ENCODE assay signal across 17 mouse cellular contexts in genomic region chr13:103219999-103220398, GRCm38 (mm10).
DNase-seq lines count a peak whose midpoint lies in the region; ATAC-seq lines count a peak whose summit lies in the region.
"Had no signal": no experiment of that assay in that cellular context is flagged by ENCODE, and none has a peak within 500 bp of the region (broad histone marks: within the 10 kb centered on the region; RNA-seq: fewer than 3 reads in every experiment).

No protein-coding gene starts in this region.

- 0 out of 2 replicates have a peak, but pooled peaks have one; percentile 18 for ATAC-seq in heart, embryonic 15.5 days (replicated peaks; ENCODE audit: insufficient number of reproducible peaks, insufficient read depth, low FRiP score, low read depth)
- ATAC-seq: forebrain, embryonic 16.5 days; inflammation-experienced regulatory T-cells, adult 6 months had no signal

- H3K4me3 ChIP-seq in heart, embryonic 15.5 days: no peak overlapping the region
- H3K4me3 ChIP-seq: embryonic facial prominence, embryonic 15.5 days; lung, embryonic 15.5 days; megakaryocyte, embryonic 14.5 days; stomach, embryonic 15.5 days had no signal

- peaks cover 5% of the 10 kb centered on the region for H3K4me1 ChIP-seq in heart, embryonic 15.5 days (replicated peaks)
- H3K4me1 ChIP-seq: stomach, embryonic 15.5 days had no signal

- H3K9ac ChIP-seq in heart, embryonic 15.5 days: no peak overlapping the region
- H3K9ac ChIP-seq: embryonic facial prominence, embryonic 15.5 days; lung, embryonic 15.5 days; stomach, embryonic 15.5 days had no signal

- intact Hi-C loops in gastrocnemius, postnatal 14 days (cut with DNase I; ENCODE audit: low total_unique reads): no loop called here

- H3K27ac ChIP-seq in heart, embryonic 15.5 days: peak overlapping the region; percentile 54
- H3K27ac ChIP-seq: embryonic facial prominence, embryonic 15.5 days; kidney, postnatal 0 days; lung, embryonic 15.5 days; stomach, embryonic 15.5 days had no signal

- H3K27me3 ChIP-seq in heart, embryonic 15.5 days: no peaks in the 10 kb centered on the region
- H3K27me3 ChIP-seq: embryonic facial prominence, embryonic 15.5 days; lung, embryonic 15.5 days; megakaryocyte, embryonic 14.5 days; stomach, embryonic 15.5 days had no signal

- no peaks in the 10 kb centered on the region for H3K9me3 ChIP-seq in heart, embryonic 15.5 days (replicated peaks)
- H3K9me3 ChIP-seq: embryonic facial prominence, embryonic 15.5 days; lung, embryonic 15.5 days; megakaryocyte, embryonic 14.5 days; stomach, embryonic 15.5 days had no signal

- no peaks in the 10 kb centered on the region for H3K36me3 ChIP-seq in heart, embryonic 15.5 days
- H3K36me3 ChIP-seq: embryonic facial prominence, embryonic 15.5 days; lung, embryonic 15.5 days; stomach, embryonic 15.5 days had no signal

- WGBS in heart, embryonic 15.5 days: 47% methylated on average over 2 of the region's 2 CpGs

- DNase-seq in 3T3-L1 (ENCODE audit: low read depth, low spot score) (peak; percentile 48), NIH3T3 (ENCODE audit: low read depth) (peak; percentile 67)
- peak; percentile 73 for DNase-seq in gastrocnemius, postnatal 14 days
- no peak for DNase-seq in c-Kit-positive CD71-positive TER-119-positive erythroid progenitor cells, embryonic 14.5 days (ENCODE audit: low spot score)
- DNase-seq in left cerebral cortex, adult 18-20 months (ENCODE audit: low spot score in 2 of 2): no peak
- no peak for DNase-seq in right cerebral cortex, adult 18-20 months
- DNase-seq: cerebellum, postnatal 36 days; layer of hippocampus, postnatal 36 days; liver had no signal

- H3K4me2 ChIP-seq in heart, embryonic 15.5 days: peak overlapping the region; percentile 23; the same call in 1 of the 2 replicates
- H3K4me2 ChIP-seq: embryonic facial prominence, embryonic 15.5 days; lung, embryonic 15.5 days; stomach, embryonic 15.5 days had no signal

Comparison
In these comparisons a context has a peak if more than half of its experiments do, and no peak if none do; other contexts are left out.
1. DNase-seq: peak in 3T3-L1 (single experiment), NIH3T3 (single experiment) and gastrocnemius, postnatal 14 days (single experiment); none in c-Kit-positive CD71-positive TER-119-positive erythroid progenitor cells, embryonic 14.5 days (single experiment), left cerebral cortex, adult 18-20 months (0 of 2) and right cerebral cortex, adult 18-20 months (single experiment).